Mouse (Mus musculus) midbrain, embryonic 10.5 days (tissue): Measurements from ENCODE around the gene Agap1. TPM values are rescaled to one million over a fixed set of nuclear protein-coding genes. Genes with fewer than 3 reads are reported as not detected.
"Not testable (repeated sequence)": the region's sequence is repeated elsewhere in the genome, so short reads cannot be mapped to it uniquely, and the experiment has no call there.

Experiments used
- DNase-seq: peaks from one replicate; pipeline ENCODE4 v3.0.0-alpha.2; 2017; ENCODE audit warnings: low spot score
- H3K27ac ChIP-seq: fragments of 300-500 bp; sonication (generic); replicated peaks from 2 replicates; pipeline ENCODE4 v1.5.1; 2016; ENCODE audit warnings: mild to moderate bottlenecking
- H3K27me3 ChIP-seq: fragments of 300-500 bp; sonication (generic); 2 replicates; pipeline ENCODE4 v1.6.1; 2016; ENCODE audit warnings: low read depth, mild to moderate bottlenecking; ENCODE audit not compliant: poor library complexity, severe bottlenecking
- H3K36me3 ChIP-seq: fragments of 300-500 bp; sonication (generic); 2 replicates; pipeline ENCODE4 v1.6.1; 2016; ENCODE audit warnings: mild to moderate bottlenecking, moderate library complexity
- H3K4me1 ChIP-seq: fragments of 300-500 bp; sonication (generic); 2 replicates; pipeline ENCODE4 v1.6.1; 2016
- H3K4me3 ChIP-seq: fragments of 300-500 bp; sonication (generic); 2 replicates; pipeline ENCODE4 v1.5.1; 2016; ENCODE audit warnings: mild to moderate bottlenecking, moderate library complexity
- H3K9me3 ChIP-seq: fragments of 300-500 bp; sonication (generic); replicated peaks from 2 replicates; pipeline ENCODE4 v1.6.1; 2016; ENCODE audit warnings: mild to moderate bottlenecking
- WGBS: fragments of 180-500 bp; shearing (Covaris S2); methylation state at CpG from one replicate; pipeline ENCODE4 v1.1.7; 2016; 5-methylcytosine and 5-hydroxymethylcytosine counted together
- polyA plus RNA-seq: library from polyadenylated mRNA; unstranded; fragments of >200 nt; fragmentation: Nextera tagmentation; extraction: Ambion mirVana; gene quantifications from 2 replicates; pipeline ENCODE4 v1.2.1, GENCODE M21; 2016

Agap1 gene
- polyA plus RNA-seq, 1 experiment from 2014 or later = 16.6 TPM

GRCm38 (mm10) chr1:89493177-89493576 is 38.6 kb downstream of the Agap1 start:
- no peaks in the 10 kb centered on the region; the same call in 1 of the 2 replicates for H3K36me3 ChIP-seq
- no peak overlapping the region for H3K4me3 ChIP-seq
- DNase-seq = no peak
- H3K9me3 ChIP-seq = no peaks in the 10 kb centered on the region
- peaks cover 59% of the 10 kb centered on the region for H3K4me1 ChIP-seq
- WGBS = 93% methylated on average over 5 of the region's 5 CpGs
- H3K27me3 ChIP-seq = no peaks in the 10 kb centered on the region
- H3K27ac ChIP-seq = no peak overlapping the region

DNA sequence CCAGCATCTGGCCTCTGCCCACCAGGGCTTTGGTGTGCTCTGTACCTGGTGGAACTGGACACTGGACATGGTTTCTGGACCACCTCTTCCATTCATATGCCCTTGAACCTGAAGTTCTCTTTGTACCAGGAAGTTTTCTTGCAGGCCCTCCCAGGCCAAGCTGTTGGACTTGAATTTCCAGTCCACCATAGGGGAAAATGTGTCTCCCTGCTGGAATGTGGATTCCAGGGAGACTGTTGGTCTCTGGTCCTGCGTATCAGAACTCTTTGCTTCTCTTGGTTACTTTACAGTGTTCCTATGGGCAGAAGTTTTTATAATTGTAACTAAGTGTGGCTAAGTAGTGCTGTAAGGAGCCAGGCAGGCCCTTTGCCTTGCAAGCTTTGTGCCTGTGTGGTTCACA is 40.2 kb downstream of the Agap1 start:
- peaks cover 60% of the 10 kb centered on the region for H3K4me1 ChIP-seq
- H3K27ac ChIP-seq = peak overlapping the region; percentile 52; the same call in 1 of the 2 replicates
- no peaks in the 10 kb centered on the region for H3K9me3 ChIP-seq
- H3K27me3 ChIP-seq = no peaks in the 10 kb centered on the region
- H3K36me3 ChIP-seq = no peaks in the 10 kb centered on the region; the same call in 1 of the 2 replicates
- WGBS = 92% methylated on average over 1 of the region's 1 CpGs
- H3K4me3 ChIP-seq = no peak overlapping the region
- DNase-seq = no peak

DNA sequence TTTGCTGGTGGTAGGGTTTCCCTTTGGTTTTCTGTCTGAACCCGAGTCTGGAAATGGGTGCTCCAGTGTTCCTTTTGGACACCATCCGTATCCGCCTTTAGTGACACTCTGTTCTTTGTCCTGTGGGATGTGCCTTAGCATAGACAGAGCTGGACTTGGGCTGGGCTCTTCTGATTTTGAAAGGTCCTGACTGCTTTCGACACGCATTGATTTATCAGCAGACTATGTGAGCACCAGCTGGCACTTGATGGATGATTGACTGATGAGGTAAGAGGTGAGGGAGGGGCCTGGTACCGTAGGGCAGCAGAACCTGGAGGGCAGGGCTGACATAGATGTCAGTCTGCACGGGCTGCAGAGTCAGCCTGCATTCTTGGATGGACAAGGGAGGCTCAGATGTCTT is 41.6 kb downstream of the Agap1 start:
- peak overlapping the region; percentile 63; the same call in 1 of the 2 replicates for H3K27ac ChIP-seq
- DNase-seq = no peak
- no peak overlapping the region for H3K4me3 ChIP-seq
- no peaks in the 10 kb centered on the region for H3K27me3 ChIP-seq
- H3K36me3 ChIP-seq = no peaks in the 10 kb centered on the region; the same call in 1 of the 2 replicates
- 84% methylated on average over 7 of the region's 7 CpGs for WGBS
- H3K9me3 ChIP-seq = no peaks in the 10 kb centered on the region
- H3K4me1 ChIP-seq = peaks cover 74% of the 10 kb centered on the region

DNA sequence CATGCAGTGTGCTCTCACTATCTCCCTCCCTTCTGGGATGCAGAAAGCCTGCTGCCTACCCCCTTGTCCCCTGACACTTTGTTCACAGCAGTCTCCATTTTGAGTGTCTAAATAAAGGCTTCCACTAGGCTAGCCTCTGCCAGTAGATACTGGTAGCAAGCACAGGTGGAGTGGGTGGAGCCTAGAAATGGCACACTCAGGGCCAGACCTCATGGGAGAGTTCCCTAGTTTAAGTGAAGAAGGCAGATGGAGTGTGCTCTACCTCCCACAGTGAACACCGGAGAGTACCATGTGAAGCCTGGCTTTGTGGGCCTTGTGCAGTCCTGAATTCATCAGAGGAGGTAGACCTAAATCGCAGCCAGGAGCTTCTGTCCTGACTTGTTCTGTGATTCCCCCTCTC is 46.3 kb downstream of the Agap1 start:
- WGBS = 83% methylated on average over 2 of the region's 2 CpGs
- Histone ChIP-seq H3K27me3 (no peaks in the 10 kb centered on the region), H3K36me3 (0 out of 2 replicates have a peak, but pooled peaks cover 8% of the 10 kb centered on the region), H3K4me3 (no peak overlapping the region), H3K9me3 (no peaks in the 10 kb centered on the region; the same call in 1 of the 2 replicates), H3K4me1 (peaks cover 61% of the 10 kb centered on the region), H3K27ac (no peak overlapping the region)
- no peak for DNase-seq

DNA sequence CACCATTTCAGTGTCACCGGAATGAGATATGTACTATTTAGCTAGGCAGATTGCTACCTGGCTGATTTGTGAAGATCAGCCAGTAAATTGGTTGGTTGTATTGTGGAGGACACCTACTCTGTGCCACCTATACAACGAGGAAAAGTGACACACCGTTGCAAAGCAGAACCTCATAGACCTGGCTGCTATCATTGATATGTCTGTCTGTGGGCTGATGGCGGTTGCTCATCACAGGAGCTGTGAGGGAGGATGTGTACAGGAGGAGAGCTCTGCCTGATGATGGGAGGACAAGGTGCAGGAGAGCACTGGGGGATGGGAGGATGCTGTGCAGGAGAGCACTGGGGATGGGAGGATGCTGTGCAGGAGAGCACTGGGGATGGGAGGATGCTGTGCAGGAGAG is 46.7 kb downstream of the Agap1 start:
- H3K27ac ChIP-seq = no peak overlapping the region
- H3K4me3 ChIP-seq = no peak overlapping the region
- H3K27me3 ChIP-seq = no peaks in the 10 kb centered on the region
- 89% methylated on average over 4 of the region's 4 CpGs for WGBS
- no peaks in the 10 kb centered on the region; the same call in 1 of the 2 replicates for H3K9me3 ChIP-seq
- H3K36me3 ChIP-seq = 0 out of 2 replicates have a peak, but pooled peaks cover 8% of the 10 kb centered on the region
- DNase-seq = no peak
- peaks cover 56% of the 10 kb centered on the region for H3K4me1 ChIP-seq

- H3K36me3 ChIP-seq, DNase-seq, H3K27ac ChIP-seq, H3K9me3 ChIP-seq, H3K4me3 ChIP-seq, H3K27me3 ChIP-seq: not testable (repeated sequence)
- peaks cover 52% of the 10 kb centered on the region for H3K4me1 ChIP-seq
These were observed 47.3 kb downstream of the Agap1 start for GRCm38 (mm10) chr1:89501891-89502290.

DNA sequence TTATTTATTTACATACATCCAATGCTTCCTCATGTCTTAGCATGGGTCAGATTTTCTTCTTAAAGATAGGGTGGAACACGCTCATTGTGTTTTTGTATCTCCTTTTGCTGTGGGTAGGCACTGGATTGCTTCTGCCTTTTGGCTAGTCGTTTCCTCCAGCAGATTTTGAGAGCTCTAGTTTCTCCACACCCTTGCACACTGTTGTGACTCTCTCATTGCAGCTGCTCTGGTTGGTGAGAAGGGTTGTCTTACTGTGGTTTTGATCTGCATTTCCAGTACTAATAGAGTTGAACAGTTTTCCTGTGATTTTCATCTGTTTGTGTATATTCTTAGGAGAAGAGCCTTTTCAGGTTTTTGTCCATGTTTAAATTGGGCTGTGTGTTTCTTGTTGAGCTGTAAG is 54.6 kb downstream of the Agap1 start:
- Histone ChIP-seq H3K4me3 (no peak overlapping the region), H3K27me3 (0 out of 2 replicates have a peak, but pooled peaks cover 3% of the 10 kb centered on the region), H3K27ac (no peak overlapping the region), H3K9me3 (no peaks in the 10 kb centered on the region), H3K4me1 (peaks cover 57% of the 10 kb centered on the region), H3K36me3 (0 out of 2 replicates have a peak, but pooled peaks cover 4% of the 10 kb centered on the region)
- DNase-seq = no peak
- 71% methylated on average over 2 of the region's 2 CpGs for WGBS

DNA sequence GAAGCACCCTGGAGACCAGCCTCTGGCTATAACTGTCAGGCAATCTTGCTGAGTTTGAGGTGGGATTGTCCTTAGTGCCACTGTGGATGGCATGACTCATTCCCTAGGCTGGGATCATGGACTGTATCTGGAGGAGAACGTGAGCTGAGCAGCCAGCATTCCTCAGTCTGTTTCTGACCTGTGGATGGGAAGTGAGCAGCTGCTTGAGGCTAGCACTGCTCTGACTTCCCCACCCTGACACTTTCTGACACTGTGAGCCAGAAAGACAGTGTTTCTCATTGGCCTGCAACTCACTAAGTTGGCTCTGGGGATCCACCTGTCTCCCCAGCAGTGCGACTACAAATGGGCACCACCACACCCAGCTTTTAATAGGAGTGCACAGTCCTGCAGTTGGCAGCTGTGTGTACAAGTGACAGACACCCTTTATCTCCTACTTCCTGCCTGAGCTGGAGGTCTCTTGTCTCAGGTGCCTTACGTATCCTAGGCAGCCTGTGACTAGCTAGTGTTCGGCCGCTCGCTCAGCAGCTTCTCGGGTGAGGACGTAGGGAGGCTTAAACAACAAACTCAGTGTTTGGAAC is 55.2 kb downstream of the Agap1 start:
- Histone ChIP-seq H3K9me3 (no peaks in the 10 kb centered on the region), H3K4me1 (peaks cover 58% of the 10 kb centered on the region), H3K27me3 (peaks cover 10% of the 10 kb centered on the region; the same call in 1 of the 2 replicates), H3K36me3 (0 out of 2 replicates have a peak, but pooled peaks cover 2% of the 10 kb centered on the region), H3K27ac (peak overlapping the region; percentile 23; the same call in 1 of the 2 replicates), H3K4me3 (no peak overlapping the region)
- DNase-seq = no peak
- WGBS = 43% methylated on average over 8 of the region's 8 CpGs

DNA sequence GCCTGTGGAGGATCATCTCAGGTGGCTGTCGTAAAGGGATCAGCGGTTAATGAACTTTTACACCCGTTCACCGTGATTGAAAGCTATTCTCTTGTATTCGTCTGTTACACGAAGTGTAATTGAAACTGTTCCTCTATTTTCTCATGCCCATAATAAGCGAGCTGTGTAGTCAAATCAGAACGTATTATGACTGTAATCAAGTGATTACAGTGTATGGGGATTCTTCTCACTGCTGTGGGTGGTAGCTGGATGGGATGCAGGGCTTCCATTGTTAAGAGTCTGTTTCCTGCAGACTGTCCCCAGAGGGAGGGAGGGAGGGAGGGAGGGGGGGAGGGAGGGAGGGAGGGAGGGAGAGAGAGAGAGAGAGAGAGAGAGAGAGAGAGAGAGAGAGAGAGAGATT is 56.1 kb downstream of the Agap1 start:
- peaks cover 67% of the 10 kb centered on the region for H3K4me1 ChIP-seq
- 61% methylated on average over 8 of the region's 8 CpGs for WGBS

GRCm38 (mm10) chr1:89513616-89514283 is 59.1 kb downstream of the Agap1 start:
- peaks cover 28% of the 10 kb centered on the region for H3K27me3 ChIP-seq
- 0 out of 2 replicates have a peak, but pooled peaks cover 2% of the 10 kb centered on the region for H3K36me3 ChIP-seq
- DNase-seq = no peak
- no peak overlapping the region for H3K4me3 ChIP-seq
- H3K4me1 ChIP-seq = peaks cover 89% of the 10 kb centered on the region
- H3K27ac ChIP-seq = no peak overlapping the region
- WGBS = 83% methylated on average over 8 of the region's 8 CpGs
- no peaks in the 10 kb centered on the region for H3K9me3 ChIP-seq

More for the DNA sequence above, 56.1 kb downstream of the Agap1 start:
- no peaks in the 10 kb centered on the region for H3K9me3 ChIP-seq
- no peak overlapping the region for H3K4me3 ChIP-seq
- no peak overlapping the region for H3K27ac ChIP-seq
- 0 out of 2 replicates have a peak, but pooled peaks cover 2% of the 10 kb centered on the region for H3K36me3 ChIP-seq
- DNase-seq = no peak
- H3K27me3 ChIP-seq = peaks cover 19% of the 10 kb centered on the region; the same call in 1 of the 2 replicates

DNA sequence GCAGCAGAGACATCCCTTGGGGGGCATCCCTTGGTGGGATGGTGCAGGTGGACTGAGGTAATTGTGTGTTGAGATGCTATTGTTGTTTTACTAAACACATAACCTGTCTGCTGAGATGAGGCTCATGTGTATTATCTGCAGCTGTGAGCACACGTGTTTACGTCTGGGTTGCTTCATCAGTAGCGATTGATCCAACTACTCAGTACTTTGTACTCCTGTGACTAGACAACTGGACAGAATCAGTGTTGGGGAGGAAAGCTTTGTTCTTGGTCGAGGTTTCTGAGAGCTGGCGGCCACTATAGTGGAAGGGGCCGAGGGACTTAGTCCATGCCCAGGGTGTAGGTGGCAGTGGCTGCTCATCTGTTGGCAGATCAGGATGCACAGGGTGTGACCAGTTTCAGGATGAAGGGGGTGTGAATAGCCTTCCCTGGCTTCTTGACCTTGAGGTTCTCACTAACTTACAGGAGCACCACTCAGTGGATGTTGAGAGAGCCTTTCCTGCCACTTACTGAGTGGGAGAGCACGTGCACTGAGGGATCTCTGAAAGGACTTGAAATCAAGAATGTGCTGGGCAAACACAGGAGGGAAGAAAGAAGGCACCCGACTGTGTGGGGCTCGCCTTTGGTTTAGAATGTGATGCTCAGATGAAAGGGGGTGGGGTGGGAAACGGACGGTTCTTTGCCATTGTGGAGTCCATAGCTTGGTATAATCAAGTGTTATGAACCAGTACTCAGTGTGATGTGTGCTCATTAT is 61.4 kb downstream of the Agap1 start:
- Histone ChIP-seq H3K27ac (no peak overlapping the region), H3K4me1 (peaks cover 90% of the 10 kb centered on the region), H3K36me3 (0 out of 2 replicates have a peak, but pooled peaks cover 2% of the 10 kb centered on the region), H3K9me3 (no peaks in the 10 kb centered on the region), H3K27me3 (peaks cover 28% of the 10 kb centered on the region), H3K4me3 (no peak overlapping the region)
- DNase-seq = no peak
- WGBS = 68% methylated on average over 11 of the region's 11 CpGs

DNA sequence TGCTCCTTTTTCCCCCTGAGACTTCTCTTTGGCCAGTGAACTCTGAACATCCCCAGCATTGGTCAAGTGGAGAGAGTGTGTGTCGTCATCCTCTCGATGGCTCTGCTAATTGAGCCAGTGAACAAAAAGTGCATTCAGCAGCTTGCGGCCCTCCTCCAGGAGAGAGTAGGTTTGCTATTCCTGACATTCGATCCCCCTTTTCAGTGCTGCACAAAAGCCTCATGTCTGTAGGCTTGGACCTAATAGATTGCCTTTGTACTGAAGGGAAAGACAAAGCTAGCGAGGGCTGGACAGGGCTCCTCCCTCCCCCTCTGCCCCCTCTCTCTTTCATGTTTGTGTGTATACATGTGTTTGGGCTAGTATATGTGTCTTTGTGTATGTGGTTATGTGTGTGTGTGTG is 63.2 kb downstream of the Agap1 start:
- Histone ChIP-seq H3K36me3 (0 out of 2 replicates have a peak, but pooled peaks cover 2% of the 10 kb centered on the region), H3K27ac (peak overlapping the region; percentile 71), H3K9me3 (no peaks in the 10 kb centered on the region), H3K4me3 (no peak overlapping the region), H3K4me1 (peaks cover 90% of the 10 kb centered on the region), H3K27me3 (peaks cover 45% of the 10 kb centered on the region)
- peak; percentile 47 for DNase-seq
- 4% methylated on average over 5 of the region's 5 CpGs for WGBS
